Mouse (Mus musculus): ENCODE measurements around the gene Csrnp3. TPM values are rescaled to one million over a fixed set of nuclear protein-coding genes. Genes with fewer than 3 reads are reported as not detected.

Gene Csrnp3
- polyA plus RNA-seq, 2 experiments = 2.8 to 3.6 TPM

GRCm38 (mm10) chr2:65920651-65921412 lies 75.3 kb downstream of the Csrnp3 start:
- no peak for TF ChIP-seq POLR2A (IDR thresholded peaks at IDR 0.05; ENCODE audit: borderline replicate concordance, extremely low read depth, insufficient read depth, insufficient read length)
- Histone ChIP-seq H3K27ac (replicated peaks; ENCODE audit: low read depth, low read length) (no peak overlapping the region), H3K9me3 (ENCODE audit: control insufficient read depth, low read length) (no peaks in the 10 kb centered on the region), H3K36me3 (ENCODE audit: control insufficient read depth, insufficient read depth, low read length) (no peaks in the 10 kb centered on the region), H3K27me3 (ENCODE audit: control insufficient read depth, insufficient read depth, low read length) (no peaks in the 10 kb centered on the region), H3K4me1 (ENCODE audit: control insufficient read depth, insufficient read depth, low read length) (peaks cover 11% of the 10 kb centered on the region), H3K4me3 (replicated peaks; ENCODE audit: low read length) (no peak overlapping the region), H3K9ac (ENCODE audit: low read depth, low read length, severe bottlenecking) (no peak overlapping the region), H3K4me2 (replicated peaks; ENCODE audit: low read depth, low read length, severe bottlenecking) (peak overlapping the region; percentile 21; the same call in 1 of the 2 replicates)
- ATAC-seq (ENCODE audit: low FRiP score, low read depth) = no peak
- 16% methylated on average over 9 of the region's 9 CpGs for WGBS
- DNase-seq (ENCODE audit: low spot score) = no peak

DNA sequence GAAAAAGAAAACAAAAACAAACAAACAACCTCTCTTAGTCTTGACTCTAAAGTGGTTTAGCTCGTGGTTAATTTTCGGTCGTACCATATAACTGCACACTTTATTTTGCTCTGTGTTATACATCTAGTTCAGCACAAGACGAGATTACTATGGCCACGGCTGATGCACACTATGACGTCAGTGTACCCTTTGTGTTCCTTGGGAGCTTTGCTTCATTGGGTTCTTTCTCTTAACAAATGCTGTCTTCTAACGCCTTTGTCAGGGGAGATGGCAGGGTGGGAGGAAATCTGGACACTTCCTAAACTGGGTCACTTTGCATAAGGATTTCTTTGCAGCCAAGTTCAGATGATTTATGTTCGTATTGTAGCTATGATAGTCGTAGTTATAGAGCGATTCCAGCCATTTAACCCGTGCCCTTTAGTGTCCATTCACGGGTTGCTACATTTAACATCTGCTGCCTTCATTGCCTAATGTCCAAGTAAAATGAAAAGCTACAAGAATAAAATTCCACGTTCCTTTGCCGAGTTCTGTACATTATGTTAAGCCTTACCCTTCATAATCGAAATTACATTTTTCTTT lies 79.9 kb downstream of the Csrnp3 start:
- H3K4me2 ChIP-seq (replicated peaks; ENCODE audit: low read depth, low read length, severe bottlenecking) = no peak overlapping the region
- ATAC-seq (ENCODE audit: low FRiP score, low read depth) (no peak), DNase-seq (ENCODE audit: low spot score) (no peak)
- H3K4me3 ChIP-seq (replicated peaks; ENCODE audit: low read length) = no peak overlapping the region
- H3K27ac ChIP-seq (replicated peaks; ENCODE audit: low read depth, low read length) = no peak overlapping the region
- no peak overlapping the region for H3K9ac ChIP-seq (ENCODE audit: low read depth, low read length, severe bottlenecking)
- TF ChIP-seq POLR2A (IDR thresholded peaks at IDR 0.05; ENCODE audit: borderline replicate concordance, extremely low read depth, insufficient read depth, insufficient read length) = no peak
- H3K9me3 ChIP-seq (ENCODE audit: control insufficient read depth, low read length) = no peaks in the 10 kb centered on the region
- no peaks in the 10 kb centered on the region for H3K27me3 ChIP-seq (ENCODE audit: control insufficient read depth, insufficient read depth, low read length)
- H3K4me1 ChIP-seq (ENCODE audit: control insufficient read depth, insufficient read depth, low read length) = peaks cover 10% of the 10 kb centered on the region
- WGBS = 89% methylated on average over 15 of the region's 15 CpGs
- no peaks in the 10 kb centered on the region for H3K36me3 ChIP-seq (ENCODE audit: control insufficient read depth, insufficient read depth, low read length)

GRCm38 (mm10) chr2:65926935-65927708 lies 81.6 kb downstream of the Csrnp3 start:
- H3K4me2 ChIP-seq (replicated peaks; ENCODE audit: low read depth, low read length, severe bottlenecking) = no peak overlapping the region
- no peaks in the 10 kb centered on the region for H3K36me3 ChIP-seq (ENCODE audit: control insufficient read depth, insufficient read depth, low read length)
- H3K9me3 ChIP-seq (ENCODE audit: control insufficient read depth, low read length) = no peaks in the 10 kb centered on the region
- DNase-seq (ENCODE audit: low spot score) = no peak
- H3K27ac ChIP-seq (replicated peaks; ENCODE audit: low read depth, low read length) = no peak overlapping the region
- H3K4me3 ChIP-seq (replicated peaks; ENCODE audit: low read length) = no peak overlapping the region
- TF ChIP-seq POLR2A (IDR thresholded peaks at IDR 0.05; ENCODE audit: borderline replicate concordance, extremely low read depth, insufficient read depth, insufficient read length) = no peak
- H3K9ac ChIP-seq (ENCODE audit: low read depth, low read length, severe bottlenecking) = no peak overlapping the region
- no peak for ATAC-seq (ENCODE audit: low FRiP score, low read depth)
- no peaks in the 10 kb centered on the region for H3K27me3 ChIP-seq (ENCODE audit: control insufficient read depth, insufficient read depth, low read length)
- WGBS = 50% methylated on average over 8 of the region's 8 CpGs
- 0 out of 2 replicates have a peak, but pooled peaks cover 4% of the 10 kb centered on the region for H3K4me1 ChIP-seq (ENCODE audit: control insufficient read depth, insufficient read depth, low read length)

- Histone ChIP-seq H3K27ac (replicated peaks; ENCODE audit: low read depth, low read length) (no peak overlapping the region), H3K27me3 (ENCODE audit: control insufficient read depth, insufficient read depth, low read length) (no peaks in the 10 kb centered on the region), H3K4me1 (ENCODE audit: control insufficient read depth, insufficient read depth, low read length) (peaks cover 5% of the 10 kb centered on the region; the same call in 1 of the 2 replicates), H3K9me3 (ENCODE audit: control insufficient read depth, low read length) (no peaks in the 10 kb centered on the region), H3K9ac (ENCODE audit: low read depth, low read length, severe bottlenecking) (no peak overlapping the region), H3K36me3 (ENCODE audit: control insufficient read depth, insufficient read depth, low read length) (no peaks in the 10 kb centered on the region), H3K4me3 (replicated peaks; ENCODE audit: low read length) (no peak overlapping the region), H3K4me2 (replicated peaks; ENCODE audit: low read depth, low read length, severe bottlenecking) (no peak overlapping the region)
- WGBS = 42% methylated on average over 3 of the region's 3 CpGs
- ATAC-seq (ENCODE audit: low FRiP score, low read depth) (no peak), DNase-seq (ENCODE audit: low spot score) (no peak)
- TF ChIP-seq POLR2A (IDR thresholded peaks at IDR 0.05; ENCODE audit: borderline replicate concordance, extremely low read depth, insufficient read depth, insufficient read length) = no peak
Measured at GRCm38 (mm10) chr2:65929286-65929685, 83.7 kb downstream of the Csrnp3 start.

- 0 out of 2 replicates have a peak, but pooled peaks have one; percentile 45 for ATAC-seq (ENCODE audit: low FRiP score, low read depth)
- Histone ChIP-seq H3K9me3 (ENCODE audit: control insufficient read depth, low read length) (no peaks in the 10 kb centered on the region), H3K27ac (replicated peaks; ENCODE audit: low read depth, low read length) (no peak overlapping the region), H3K4me3 (replicated peaks; ENCODE audit: low read length) (no peak overlapping the region), H3K4me1 (ENCODE audit: control insufficient read depth, insufficient read depth, low read length) (peaks cover 5% of the 10 kb centered on the region; the same call in 1 of the 2 replicates), H3K27me3 (ENCODE audit: control insufficient read depth, insufficient read depth, low read length) (no peaks in the 10 kb centered on the region), H3K4me2 (replicated peaks; ENCODE audit: low read depth, low read length, severe bottlenecking) (peak overlapping the region; percentile 8; the same call in 1 of the 2 replicates), H3K9ac (ENCODE audit: low read depth, low read length, severe bottlenecking) (no peak overlapping the region), H3K36me3 (ENCODE audit: control insufficient read depth, insufficient read depth, low read length) (no peaks in the 10 kb centered on the region)
- no peak for TF ChIP-seq POLR2A (IDR thresholded peaks at IDR 0.05; ENCODE audit: borderline replicate concordance, extremely low read depth, insufficient read depth, insufficient read length)
- 30% methylated on average over 11 of the region's 11 CpGs for WGBS
- DNase-seq (ENCODE audit: low spot score) = no peak
Measured at GRCm38 (mm10) chr2:65929927-65930326, 84.4 kb downstream of the Csrnp3 start.

All from limb, embryonic 14.5 days (tissue).